Mouse (Mus musculus): Measurements from ENCODE around the gene Fam114a2. TPM values are rescaled to one million over a fixed set of nuclear protein-coding genes. Genes with fewer than 3 reads are reported as not detected.

Gene Fam114a2
- polyA plus RNA-seq, 1 experiment from 2014 or later: 53.8 TPM

- no peak for ATAC-seq (ENCODE audit: insufficient read depth)
- no peak overlapping the region for H3K4me2 ChIP-seq
- 49% methylated on average over 3 of the region's 3 CpGs for WGBS
Observed at GRCm38 (mm10) chr11:57496462-57497039, 21.9 kb downstream of the Fam114a2 start.

GRCm38 (mm10) chr11:57488436-57488835, 30.0 kb downstream of the Fam114a2 start:
- ATAC-seq (ENCODE audit: insufficient read depth) (no peak), DNase-seq (no peak)
- Histone ChIP-seq H3K9ac (no peak overlapping the region), H3K4me1 (ENCODE audit: insufficient read depth) (no peaks in the 10 kb centered on the region), H3K9me3 (ENCODE audit: low read depth, low read length) (no peaks in the 10 kb centered on the region), H3K36me3 (ENCODE audit: insufficient read depth) (peaks cover 80% of the 10 kb centered on the region), H3K4me3 (ENCODE audit: low read depth, low read length) (no peak overlapping the region), H3K4me2 (no peak overlapping the region), H3K27me3 (ENCODE audit: insufficient read depth, low read length) (no peaks in the 10 kb centered on the region), H3K27ac (ENCODE audit: low read depth) (no peak overlapping the region)
- no peak for TF ChIP-seq CTCF (IDR thresholded peaks at IDR 0.05; ENCODE audit: low read depth)
- WGBS: 73% methylated on average over 5 of the region's 5 CpGs

More at GRCm38 (mm10) chr11:57496462-57497039, 21.9 kb downstream of the Fam114a2 start:
- H3K4me1 ChIP-seq (ENCODE audit: insufficient read depth): no peaks in the 10 kb centered on the region
- H3K9me3 ChIP-seq (ENCODE audit: low read depth, low read length): no peaks in the 10 kb centered on the region
- H3K9ac ChIP-seq: no peak overlapping the region
- H3K4me3 ChIP-seq (ENCODE audit: low read depth, low read length): no peak overlapping the region
- no peak overlapping the region for H3K27ac ChIP-seq (ENCODE audit: low read depth)
- DNase-seq: peak; percentile 31
- H3K27me3 ChIP-seq (ENCODE audit: insufficient read depth, low read length): no peaks in the 10 kb centered on the region
- no peak for TF ChIP-seq CTCF (IDR thresholded peaks at IDR 0.05; ENCODE audit: low read depth)
- H3K36me3 ChIP-seq (ENCODE audit: insufficient read depth): peaks cover 83% of the 10 kb centered on the region

DNA sequence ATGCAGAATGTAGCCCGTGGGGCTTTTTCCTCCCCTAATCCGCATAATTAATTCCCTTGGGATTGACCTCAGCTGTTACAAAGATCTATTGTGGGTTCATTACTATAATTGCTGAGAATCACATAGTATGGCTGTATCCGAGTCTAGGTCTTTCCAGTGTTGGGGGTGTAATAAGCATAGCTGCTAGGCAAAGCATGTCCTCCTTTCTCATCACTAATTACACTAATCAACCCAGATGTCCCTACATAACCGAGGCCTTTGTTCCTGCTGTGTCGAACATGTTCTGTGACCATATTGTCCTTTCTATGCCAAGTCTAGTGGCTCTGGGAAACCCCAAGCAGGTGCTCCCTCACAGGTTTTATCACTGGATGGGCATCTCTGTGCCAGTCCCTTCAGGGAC, 40.3 kb downstream of the Fam114a2 start:
- WGBS: 91% methylated on average over 5 of the region's 5 CpGs
- ATAC-seq (ENCODE audit: insufficient read depth): no peak
- no peak for TF ChIP-seq CTCF (IDR thresholded peaks at IDR 0.05; ENCODE audit: low read depth)
- Histone ChIP-seq H3K4me2 (no peak overlapping the region), H3K27ac (ENCODE audit: low read depth) (no peak overlapping the region), H3K4me1 (ENCODE audit: insufficient read depth) (no peaks in the 10 kb centered on the region), H3K36me3 (ENCODE audit: insufficient read depth) (peaks cover 13% of the 10 kb centered on the region), H3K27me3 (ENCODE audit: insufficient read depth, low read length) (no peaks in the 10 kb centered on the region), H3K9ac (no peak overlapping the region), H3K4me3 (ENCODE audit: low read depth, low read length) (no peak overlapping the region), H3K9me3 (ENCODE audit: low read depth, low read length) (no peaks in the 10 kb centered on the region)
- DNase-seq: no peak

DNA sequence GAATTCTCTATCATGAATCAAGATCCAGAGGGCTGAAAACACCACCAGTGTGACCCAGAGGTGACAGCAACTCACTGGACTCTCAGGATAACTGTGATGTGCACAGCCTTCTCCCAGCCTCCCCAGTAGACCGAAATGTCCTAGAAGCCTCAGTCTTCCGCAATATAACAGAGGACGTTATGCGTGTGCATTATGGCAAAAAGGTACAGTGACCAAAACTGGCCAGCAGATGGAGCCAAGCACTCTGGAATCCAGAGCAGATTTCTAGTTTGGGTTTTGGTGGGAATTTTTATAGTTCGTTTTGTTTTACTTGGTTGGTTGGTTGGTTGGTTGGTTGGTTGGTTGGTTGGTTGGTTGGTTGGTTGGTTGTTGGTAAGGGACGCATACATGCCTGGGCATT, 43.3 kb downstream of the Fam114a2 start:
- no peaks in the 10 kb centered on the region for H3K4me1 ChIP-seq (ENCODE audit: insufficient read depth)
- WGBS: 46% methylated on average over 6 of the region's 6 CpGs
- no peak overlapping the region for H3K27ac ChIP-seq (ENCODE audit: low read depth)
- no peaks in the 10 kb centered on the region for H3K27me3 ChIP-seq (ENCODE audit: insufficient read depth, low read length)
- no peak overlapping the region for H3K4me2 ChIP-seq
- DNase-seq: peak; percentile 81
- no peaks in the 10 kb centered on the region for H3K36me3 ChIP-seq (ENCODE audit: insufficient read depth)
- peak; percentile 76 for TF ChIP-seq CTCF (IDR thresholded peaks at IDR 0.05; ENCODE audit: low read depth)
- no peak for ATAC-seq (ENCODE audit: insufficient read depth)
- H3K9ac ChIP-seq: no peak overlapping the region
- no peaks in the 10 kb centered on the region for H3K9me3 ChIP-seq (ENCODE audit: low read depth, low read length)
- no peak overlapping the region for H3K4me3 ChIP-seq (ENCODE audit: low read depth, low read length)

- Histone ChIP-seq H3K36me3 (ENCODE audit: insufficient read depth) (no peaks in the 10 kb centered on the region), H3K4me1 (ENCODE audit: insufficient read depth) (no peaks in the 10 kb centered on the region), H3K4me2 (no peak overlapping the region), H3K9me3 (ENCODE audit: low read depth, low read length) (no peaks in the 10 kb centered on the region), H3K27ac (ENCODE audit: low read depth) (no peak overlapping the region), H3K4me3 (ENCODE audit: low read depth, low read length) (no peak overlapping the region), H3K9ac (no peak overlapping the region), H3K27me3 (ENCODE audit: insufficient read depth, low read length) (no peaks in the 10 kb centered on the region)
- DNase-seq: no peak
- TF ChIP-seq CTCF (IDR thresholded peaks at IDR 0.05; ENCODE audit: low read depth): no peak
- no peak; the same call in 1 of the 2 replicates for ATAC-seq (ENCODE audit: insufficient read depth)
- WGBS: 63% methylated on average over 6 of the region's 6 CpGs
Observed at GRCm38 (mm10) chr11:57474296-57474941, 44.0 kb downstream of the Fam114a2 start.

DNA sequence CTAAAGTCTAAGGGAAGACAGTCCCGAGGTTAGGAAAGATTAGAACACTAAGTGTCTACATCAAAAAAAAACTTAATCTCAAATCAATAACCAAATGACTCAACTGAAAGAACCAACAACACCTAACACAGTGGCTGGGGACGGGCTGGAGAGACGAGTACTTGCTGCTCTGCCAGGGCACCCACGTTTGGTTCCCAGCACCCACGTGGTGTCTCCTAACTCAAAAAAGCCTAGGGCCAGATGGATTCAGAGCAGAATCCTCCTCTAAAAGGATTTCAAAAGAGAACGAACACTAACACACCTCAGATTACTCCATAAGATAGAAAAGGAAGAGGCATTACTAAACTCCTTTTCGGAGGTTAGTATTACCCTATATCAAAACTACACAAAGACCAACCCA, 47.4 kb downstream of the Fam114a2 start:
- ATAC-seq (ENCODE audit: insufficient read depth): no peak
- no peak overlapping the region for H3K9ac ChIP-seq
- no peak overlapping the region for H3K4me3 ChIP-seq (ENCODE audit: low read depth, low read length)
- no peak overlapping the region for H3K27ac ChIP-seq (ENCODE audit: low read depth)
- DNase-seq: no peak
- H3K36me3 ChIP-seq (ENCODE audit: insufficient read depth): no peaks in the 10 kb centered on the region
- 81% methylated on average over 7 of the region's 7 CpGs for WGBS
- no peak overlapping the region for H3K4me2 ChIP-seq
- no peaks in the 10 kb centered on the region for H3K27me3 ChIP-seq (ENCODE audit: insufficient read depth, low read length)
- H3K9me3 ChIP-seq (ENCODE audit: low read depth, low read length): no peaks in the 10 kb centered on the region
- H3K4me1 ChIP-seq (ENCODE audit: insufficient read depth): no peaks in the 10 kb centered on the region
- TF ChIP-seq CTCF (IDR thresholded peaks at IDR 0.05; ENCODE audit: low read depth): no peak

DNA sequence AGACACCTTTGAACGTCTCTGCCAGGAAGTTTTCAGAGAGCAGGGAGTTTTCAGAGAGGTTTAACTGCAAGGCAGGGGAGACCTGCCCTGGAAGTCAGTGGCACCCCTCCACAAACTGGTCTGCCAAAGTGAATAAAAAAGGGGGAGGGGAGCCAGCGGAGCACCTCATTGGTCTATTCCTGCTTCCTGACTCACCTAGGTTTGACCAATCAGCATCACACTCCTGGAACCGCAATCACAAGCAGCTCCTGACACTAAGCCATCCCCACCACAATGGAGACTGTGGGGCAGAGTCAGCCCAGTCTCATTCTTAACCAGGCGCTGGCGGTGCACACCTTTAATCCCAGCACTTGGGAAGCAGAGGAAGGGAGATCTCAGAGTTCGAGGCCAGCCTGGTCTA, 48.4 kb downstream of the Fam114a2 start:
- 44% methylated on average over 6 of the region's 6 CpGs for WGBS
- H3K9me3 ChIP-seq (ENCODE audit: low read depth, low read length): no peaks in the 10 kb centered on the region
- no peak for TF ChIP-seq CTCF (IDR thresholded peaks at IDR 0.05; ENCODE audit: low read depth)
- ATAC-seq (ENCODE audit: insufficient read depth) (no peak), DNase-seq (no peak)
- no peak overlapping the region for H3K27ac ChIP-seq (ENCODE audit: low read depth)
- no peaks in the 10 kb centered on the region for H3K4me1 ChIP-seq (ENCODE audit: insufficient read depth)
- no peaks in the 10 kb centered on the region for H3K27me3 ChIP-seq (ENCODE audit: insufficient read depth, low read length)
- H3K36me3 ChIP-seq (ENCODE audit: insufficient read depth): no peaks in the 10 kb centered on the region
- no peak overlapping the region for H3K4me3 ChIP-seq (ENCODE audit: low read depth, low read length)
- H3K9ac ChIP-seq: no peak overlapping the region
- H3K4me2 ChIP-seq: no peak overlapping the region

All from lung, embryonic 14.5 days (tissue).